Mouse (Mus musculus): ENCODE measurements around the gene Card10. TPM values are rescaled to one million over a fixed set of nuclear protein-coding genes. Genes with fewer than 3 reads are reported as not detected.

Gene Card10
- polyA plus RNA-seq, 1 experiment = 13.0 TPM

- Histone ChIP-seq H3K4me3 (ENCODE audit: control insufficient read depth, insufficient read depth, low read length) (no peak overlapping the region), H3K27ac (ENCODE audit: control insufficient read depth, insufficient read depth, low read length) (no peak overlapping the region), H3K36me3 (ENCODE audit: control insufficient read depth, insufficient read depth, low read length) (no peaks in the 10 kb centered on the region), H3K27me3 (ENCODE audit: control insufficient read depth, insufficient read depth, low read length) (peaks cover 13% of the 10 kb centered on the region), H3K4me1 (replicated peaks; ENCODE audit: control insufficient read depth, insufficient read depth, low read length) (peaks cover 24% of the 10 kb centered on the region)
- TF ChIP-seq POLR2A (IDR thresholded peaks at IDR 0.05; ENCODE audit: control insufficient read depth, extremely low read depth, insufficient read depth, low read length, poor library complexity) = no peak
- TF ChIP-seq CTCF (IDR thresholded peaks at IDR 0.05; ENCODE audit: borderline replicate concordance, control insufficient read depth, extremely low read depth, insufficient read depth, low read length, poor library complexity) = no peak
- DNase-seq = no peak
- 94% methylated on average over 6 of the region's 6 CpGs for WGBS
Observed at GRCm38 (mm10) chr15:78841161-78841790, 38.4 kb upstream of the Card10 start.

DNA sequence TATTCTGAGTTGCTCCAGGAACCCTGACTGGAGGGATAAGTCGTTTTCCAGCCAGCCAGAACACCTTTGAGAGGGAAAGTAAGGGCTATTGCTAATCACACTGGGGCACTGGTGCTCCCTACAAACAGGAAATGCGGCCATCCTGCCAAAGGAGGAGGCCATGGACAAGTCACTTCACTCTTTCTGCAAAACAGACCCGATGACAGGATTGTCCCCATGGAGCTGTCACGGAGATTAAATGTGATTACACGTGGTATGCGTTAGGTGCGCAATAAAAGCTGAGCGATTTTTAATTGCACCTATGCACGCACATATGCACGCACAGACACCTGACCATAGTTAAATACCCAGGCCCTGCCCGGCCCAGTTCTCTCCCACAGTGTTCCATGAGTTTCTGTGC, 37.9 kb upstream of the Card10 start:
- TF ChIP-seq CTCF (IDR thresholded peaks at IDR 0.05; ENCODE audit: borderline replicate concordance, control insufficient read depth, extremely low read depth, insufficient read depth, low read length, poor library complexity) = no peak
- no peak for TF ChIP-seq POLR2A (IDR thresholded peaks at IDR 0.05; ENCODE audit: control insufficient read depth, extremely low read depth, insufficient read depth, low read length, poor library complexity)
- Histone ChIP-seq H3K27me3 (ENCODE audit: control insufficient read depth, insufficient read depth, low read length) (peaks cover 13% of the 10 kb centered on the region), H3K36me3 (ENCODE audit: control insufficient read depth, insufficient read depth, low read length) (no peaks in the 10 kb centered on the region), H3K4me1 (replicated peaks; ENCODE audit: control insufficient read depth, insufficient read depth, low read length) (peaks cover 27% of the 10 kb centered on the region), H3K27ac (ENCODE audit: control insufficient read depth, insufficient read depth, low read length) (no peak overlapping the region), H3K4me3 (ENCODE audit: control insufficient read depth, insufficient read depth, low read length) (no peak overlapping the region)
- no peak for DNase-seq
- WGBS = 90% methylated on average over 11 of the region's 11 CpGs

DNA sequence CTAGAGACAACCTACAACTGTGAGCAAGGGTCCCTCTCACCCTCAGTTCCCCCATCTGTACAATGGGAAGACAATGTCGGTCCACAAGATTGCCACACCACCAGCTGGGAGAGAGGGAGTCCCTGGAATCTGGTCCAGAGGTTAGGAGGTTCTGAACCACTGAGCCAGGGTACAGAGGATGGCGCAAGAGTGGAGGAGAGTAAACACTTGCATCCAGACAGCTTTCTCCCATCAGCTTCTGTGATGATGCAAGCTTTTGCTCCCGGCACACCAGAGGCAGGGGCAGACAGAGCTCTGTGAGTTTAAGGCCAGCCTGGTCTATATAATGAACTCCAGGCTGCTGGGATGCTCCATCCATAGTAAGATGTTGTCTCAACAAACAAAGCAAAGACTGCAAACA, 37.4 kb upstream of the Card10 start:
- no peak overlapping the region for H3K27ac ChIP-seq (ENCODE audit: control insufficient read depth, insufficient read depth, low read length)
- DNase-seq = no peak
- H3K4me1 ChIP-seq (replicated peaks; ENCODE audit: control insufficient read depth, insufficient read depth, low read length) = peaks cover 30% of the 10 kb centered on the region
- TF ChIP-seq POLR2A (IDR thresholded peaks at IDR 0.05; ENCODE audit: control insufficient read depth, extremely low read depth, insufficient read depth, low read length, poor library complexity) = no peak
- no peaks in the 10 kb centered on the region for H3K36me3 ChIP-seq (ENCODE audit: control insufficient read depth, insufficient read depth, low read length)
- H3K4me3 ChIP-seq (ENCODE audit: control insufficient read depth, insufficient read depth, low read length) = no peak overlapping the region
- H3K27me3 ChIP-seq (ENCODE audit: control insufficient read depth, insufficient read depth, low read length) = peaks cover 13% of the 10 kb centered on the region
- WGBS = 93% methylated on average over 3 of the region's 3 CpGs

DNA sequence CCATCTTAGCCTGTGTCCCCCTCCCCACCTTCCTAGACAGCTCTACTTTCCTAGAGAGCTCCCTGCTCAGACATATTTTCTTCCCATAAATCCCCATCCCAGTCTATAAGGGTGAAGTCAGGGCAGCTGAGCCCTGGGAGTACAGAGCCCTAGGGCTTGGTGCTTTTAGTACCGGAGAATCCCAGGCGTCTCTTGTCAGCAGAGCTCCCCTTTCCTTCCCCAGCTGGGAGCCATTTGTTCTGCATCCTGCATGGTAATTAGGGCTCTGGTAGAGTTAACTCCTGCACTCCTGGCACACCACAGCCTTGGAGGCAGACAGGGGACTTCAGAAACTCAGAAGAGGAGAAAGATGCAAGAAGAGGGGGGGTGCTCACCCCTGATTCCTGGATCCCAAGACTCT, 36.9 kb upstream of the Card10 start:
- peaks cover 13% of the 10 kb centered on the region for H3K27me3 ChIP-seq (ENCODE audit: control insufficient read depth, insufficient read depth, low read length)
- WGBS = 87% methylated on average over 2 of the region's 2 CpGs
- no peak overlapping the region for H3K4me3 ChIP-seq (ENCODE audit: control insufficient read depth, insufficient read depth, low read length)
- no peak for TF ChIP-seq POLR2A (IDR thresholded peaks at IDR 0.05; ENCODE audit: control insufficient read depth, extremely low read depth, insufficient read depth, low read length, poor library complexity)
- TF ChIP-seq CTCF (IDR thresholded peaks at IDR 0.05; ENCODE audit: borderline replicate concordance, control insufficient read depth, extremely low read depth, insufficient read depth, low read length, poor library complexity) = no peak
- H3K27ac ChIP-seq (ENCODE audit: control insufficient read depth, insufficient read depth, low read length) = no peak overlapping the region
- no peak for DNase-seq
- H3K36me3 ChIP-seq (ENCODE audit: control insufficient read depth, insufficient read depth, low read length) = no peaks in the 10 kb centered on the region
- peaks cover 33% of the 10 kb centered on the region for H3K4me1 ChIP-seq (replicated peaks; ENCODE audit: control insufficient read depth, insufficient read depth, low read length)

DNA sequence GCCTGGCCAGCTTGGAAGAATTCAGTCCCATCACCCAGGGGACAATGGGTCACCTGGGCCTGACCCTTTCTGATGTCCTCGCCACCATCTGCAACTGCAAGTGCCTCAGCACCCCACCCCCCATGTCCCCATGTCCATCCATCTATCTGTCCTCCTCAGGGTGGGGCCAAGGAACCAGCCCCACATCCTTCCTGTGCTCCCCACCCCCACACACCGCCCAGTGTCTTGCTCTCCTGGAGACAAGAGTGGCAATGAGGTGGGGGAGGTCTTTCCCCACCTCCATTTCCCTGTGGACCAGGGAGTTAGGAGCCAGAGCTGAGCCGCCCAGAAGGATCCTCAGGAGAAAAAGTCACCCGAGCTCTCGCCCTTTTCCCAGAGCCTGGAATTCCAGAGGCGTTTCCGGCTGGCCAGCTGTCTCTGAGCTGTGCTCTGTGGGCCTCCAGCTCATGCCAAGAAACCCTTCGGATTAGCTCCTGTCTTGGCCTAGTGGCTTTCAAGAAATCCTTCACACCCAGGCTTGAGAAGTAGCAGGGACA, 33.3 kb upstream of the Card10 start:
- H3K4me3 ChIP-seq (ENCODE audit: control insufficient read depth, insufficient read depth, low read length) = no peak overlapping the region

DNA sequence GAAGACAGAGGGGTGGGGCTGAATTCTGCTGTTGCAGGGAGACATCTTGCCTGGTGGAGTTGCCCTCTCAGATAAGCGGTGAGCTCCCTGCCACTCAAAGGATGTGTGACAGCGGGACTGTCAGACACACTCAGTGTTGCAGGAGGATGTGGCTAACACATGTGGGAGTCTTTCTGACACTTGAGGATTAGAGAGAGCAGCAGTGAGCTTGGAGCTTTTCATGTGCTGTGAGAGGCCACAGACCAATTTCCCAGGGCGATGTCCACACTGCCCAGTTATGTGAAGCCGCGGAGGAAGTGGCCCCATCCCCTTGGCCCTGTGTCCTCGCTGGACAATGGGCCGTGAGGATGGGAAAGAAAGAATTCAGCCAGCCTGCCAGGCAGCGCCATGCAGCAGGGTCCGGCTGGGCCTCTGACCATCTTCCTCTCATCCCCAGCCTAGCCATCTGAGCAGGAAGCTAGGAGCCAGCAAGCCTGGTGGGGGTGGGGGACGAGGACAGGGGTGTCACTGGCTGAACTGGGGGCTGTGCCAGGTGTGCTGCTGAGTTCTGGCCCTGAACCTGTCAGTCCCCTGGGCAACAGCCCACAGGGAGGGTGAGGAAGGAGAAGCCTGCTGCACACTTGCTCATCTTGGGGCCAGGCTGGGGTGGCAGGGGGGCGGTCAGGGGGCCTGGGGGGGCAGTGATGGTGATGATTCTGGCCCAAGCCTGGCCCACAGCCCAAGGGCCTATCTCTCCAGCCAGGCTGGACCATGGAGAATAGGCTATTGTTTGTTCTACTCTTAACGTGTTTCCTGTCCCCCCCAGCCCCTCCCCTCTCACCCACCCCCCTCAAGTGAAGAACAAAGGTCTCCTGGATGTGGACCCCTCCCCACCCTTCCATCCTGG, 32.6 kb upstream of the Card10 start:
- Histone ChIP-seq H3K4me1 (replicated peaks; ENCODE audit: control insufficient read depth, insufficient read depth, low read length) (peaks cover 13% of the 10 kb centered on the region), H3K4me3 (ENCODE audit: control insufficient read depth, insufficient read depth, low read length) (no peak overlapping the region), H3K27ac (ENCODE audit: control insufficient read depth, insufficient read depth, low read length) (no peak overlapping the region), H3K27me3 (ENCODE audit: control insufficient read depth, insufficient read depth, low read length) (no peaks in the 10 kb centered on the region), H3K36me3 (ENCODE audit: control insufficient read depth, insufficient read depth, low read length) (no peaks in the 10 kb centered on the region)
- peak; percentile 22 for DNase-seq
- TF ChIP-seq POLR2A (IDR thresholded peaks at IDR 0.05; ENCODE audit: control insufficient read depth, extremely low read depth, insufficient read depth, low read length, poor library complexity) = no peak
- no peak for TF ChIP-seq CTCF (IDR thresholded peaks at IDR 0.05; ENCODE audit: borderline replicate concordance, control insufficient read depth, extremely low read depth, insufficient read depth, low read length, poor library complexity)
- WGBS = 28% methylated on average over 12 of the region's 12 CpGs

More for the DNA sequence above, 33.3 kb upstream of the Card10 start:
- Histone ChIP-seq H3K36me3 (ENCODE audit: control insufficient read depth, insufficient read depth, low read length) (no peaks in the 10 kb centered on the region), H3K27ac (ENCODE audit: control insufficient read depth, insufficient read depth, low read length) (no peak overlapping the region), H3K27me3 (ENCODE audit: control insufficient read depth, insufficient read depth, low read length) (no peaks in the 10 kb centered on the region; the same call in 1 of the 2 replicates), H3K4me1 (replicated peaks; ENCODE audit: control insufficient read depth, insufficient read depth, low read length) (peaks cover 13% of the 10 kb centered on the region)
- DNase-seq = no peak
- WGBS = 91% methylated on average over 8 of the region's 8 CpGs
- TF ChIP-seq CTCF (IDR thresholded peaks at IDR 0.05; ENCODE audit: borderline replicate concordance, control insufficient read depth, extremely low read depth, insufficient read depth, low read length, poor library complexity) (no peak), POLR2A (IDR thresholded peaks at IDR 0.05; ENCODE audit: control insufficient read depth, extremely low read depth, insufficient read depth, low read length, poor library complexity) (no peak)
